Mouse (Mus musculus) kidney, adult 8-10 months (tissue): ENCODE results near the gene Olfr1259.
"Not testable (repeated sequence)": the region's sequence is repeated elsewhere in the genome, so short reads cannot be mapped to it uniquely, and the experiment has no call there.

Experiments used
- DNase-seq, 2 experiments: peaks; one replicate each; pipeline ENCODE4 v3.0.0; 2022

Olfr1259 gene

GRCm38 (mm10) chr2:89948564-89948963, at the start of gene Olfr1259:
Gene Olfr1259 (minus strand): TSS chr2:89948664.
- DNase-seq: no peak

GRCm38 (mm10) chr2:89990921-89991320, 42.5 kb upstream of the Olfr1259 start, which contains the start of gene Olfr1261:
Gene Olfr1261 (plus strand): TSS chr2:89991221.
- no peak for DNase-seq

- no peak for DNase-seq
Observed at GRCm38 (mm10) chr2:89977709-89978108, 29.2 kb upstream of the Olfr1259 start.

- DNase-seq: no peak
Observed at GRCm38 (mm10) chr2:89974184-89974583, 25.7 kb upstream of the Olfr1259 start, which contains the start of gene Olfr1260. Gene Olfr1260 (plus strand): TSS chr2:89974340.

GRCm38 (mm10) chr2:89927009-89927408, 21.5 kb downstream of the Olfr1259 start, which contains the start of gene Olfr1258:
Gene Olfr1258 (plus strand): TSS chr2:89927309.
- DNase-seq: no peak

GRCm38 (mm10) chr2:89912616-89913015, 35.8 kb downstream of the Olfr1259 start:
- not testable (repeated sequence) for DNase-seq
